Mouse (Mus musculus) mature B cell (primary cell): ENCODE data around the gene AI467606.

ENCODE experiments used
- in situ Hi-C: fragments of 300-500 bp; cut with MboI; formaldehyde crosslinking; loops from 2 replicates; pipeline ENCODE4 v1.14.3; 2019

Gene AI467606

DNA sequence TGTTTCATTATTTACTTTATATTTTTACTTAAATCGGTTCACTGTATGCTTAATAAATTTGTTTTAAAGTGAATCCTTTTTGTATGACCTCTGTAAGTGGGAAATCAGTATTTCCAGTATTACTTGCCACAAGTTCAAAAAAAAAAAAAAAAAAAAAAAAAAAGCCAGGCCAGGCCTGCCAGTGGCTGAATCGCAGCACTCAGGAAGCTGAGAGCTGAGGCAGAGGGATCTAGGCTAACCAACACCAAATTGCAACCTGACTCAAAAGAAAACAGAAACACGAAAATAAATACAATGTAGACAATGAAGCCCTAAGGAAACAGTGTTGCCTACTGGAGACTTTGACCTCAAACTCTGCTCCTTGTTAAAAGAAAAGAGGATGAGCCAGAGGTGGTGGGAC, 2.8 kb downstream of the AI467606 start:
- in situ Hi-C loops, result loop anchor here (5.0 kb wide), 1 partner anchor 67 kb away; the partner anchor contains the start of gene Maz

DNA sequence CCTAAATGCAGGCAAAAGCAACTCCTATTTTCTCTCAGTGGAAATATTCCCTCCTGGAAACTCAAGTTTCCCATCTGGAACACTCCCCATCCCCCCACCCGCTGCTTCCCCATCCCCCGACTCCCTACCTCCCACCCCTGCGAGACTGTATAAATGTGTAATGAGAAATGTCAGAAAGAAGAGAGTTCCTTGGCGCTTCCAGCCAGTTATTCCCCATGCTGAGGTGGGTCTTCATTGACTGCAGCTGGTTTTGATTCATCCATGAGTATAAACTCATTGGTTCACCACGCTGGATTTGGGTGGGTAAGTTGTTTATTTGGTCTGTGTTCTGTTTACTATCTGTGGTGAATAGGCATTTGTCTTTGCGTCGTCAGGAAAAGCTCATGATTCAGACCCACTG, 5.3 kb downstream of the AI467606 start:
- in situ Hi-C loops, result no loop called here

DNA sequence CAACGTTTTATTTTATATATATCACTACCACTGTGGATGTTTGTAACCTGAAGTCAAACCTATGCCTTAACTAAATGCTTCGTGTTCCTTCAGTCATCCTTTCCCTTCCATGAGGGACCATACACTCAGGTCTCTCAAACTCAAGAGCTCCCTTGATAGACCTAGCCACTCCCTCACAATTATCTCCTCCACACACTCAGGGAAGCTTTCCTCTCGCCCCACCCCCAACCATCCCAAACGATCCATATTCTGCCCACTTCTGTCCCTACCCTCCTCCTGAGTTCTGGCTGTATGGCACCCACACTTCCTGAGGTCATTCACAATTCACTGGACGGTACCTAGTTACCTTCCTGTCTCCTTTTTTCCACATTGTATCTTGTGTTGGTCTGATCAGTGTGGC, 7.4 kb downstream of the AI467606 start:
- in situ Hi-C loops, result no loop called here

DNA sequence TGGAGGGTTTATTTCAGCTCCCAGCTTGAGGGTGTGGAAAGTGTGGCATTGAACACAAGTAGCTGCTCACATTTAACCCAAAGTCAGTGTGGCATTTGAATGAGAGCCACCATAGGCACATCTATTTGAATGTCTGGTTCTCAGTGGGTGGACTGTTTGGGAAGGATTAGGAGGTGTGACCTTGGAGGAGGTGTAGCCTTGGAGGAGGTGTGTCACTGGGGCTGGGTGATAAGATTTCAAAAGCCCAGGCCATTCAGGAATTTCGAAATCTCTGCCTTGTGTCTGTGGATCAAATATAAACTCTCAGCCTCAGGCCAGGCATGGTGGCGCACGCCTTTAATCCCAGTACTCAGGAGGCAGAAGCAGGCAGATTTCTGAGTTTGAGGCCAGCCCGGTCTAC, 7.8 kb downstream of the AI467606 start:
- in situ Hi-C loops, result no loop called here

DNA sequence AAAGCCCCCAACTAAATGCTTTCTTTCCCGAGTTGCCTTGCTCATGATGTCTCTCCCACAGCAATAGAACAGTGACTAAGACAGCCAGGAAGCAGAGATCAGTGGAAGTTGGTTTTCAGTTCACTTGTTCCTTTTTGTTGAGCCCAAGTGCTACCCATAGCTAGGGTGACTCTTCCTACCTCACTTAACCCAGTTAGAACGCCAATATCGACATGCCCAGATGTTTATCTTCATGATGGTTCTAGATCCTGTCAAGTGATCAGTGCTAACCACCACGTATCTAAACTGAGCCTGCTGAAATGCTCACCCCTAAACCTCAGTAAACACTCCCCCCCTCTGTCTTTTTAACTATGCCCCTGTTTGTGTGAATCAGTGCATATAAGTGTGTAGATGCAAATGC, 8.4 kb downstream of the AI467606 start:
- in situ Hi-C loops, result no loop called here

DNA sequence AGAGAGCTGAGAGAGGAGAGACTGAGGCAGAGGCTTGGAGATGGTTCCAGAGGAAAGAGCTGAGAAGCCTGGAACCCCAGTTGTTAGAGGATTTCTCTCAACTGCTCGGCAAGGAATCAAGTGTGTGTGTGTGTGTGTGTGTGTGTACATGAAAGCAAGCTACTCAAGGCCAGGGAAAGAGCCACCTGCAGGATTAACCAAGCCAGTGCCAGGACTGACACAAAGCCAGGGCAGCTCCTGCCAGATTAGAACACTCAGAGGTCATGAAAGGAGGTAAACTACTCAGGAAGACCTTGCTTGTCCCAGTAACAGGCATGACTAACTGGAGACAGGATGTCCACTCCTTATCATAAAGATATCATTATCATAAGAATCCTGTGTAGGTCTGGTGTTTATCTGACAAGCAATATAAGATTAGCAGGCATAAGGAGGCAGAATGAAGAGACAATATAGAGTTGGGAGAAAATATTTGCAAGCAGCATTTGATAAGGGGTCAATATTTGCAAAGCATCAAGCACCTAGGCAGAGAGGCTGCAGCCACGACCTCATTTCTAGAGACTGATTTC, 10.4 kb downstream of the AI467606 start:
- in situ Hi-C loops, result no loop called here

DNA sequence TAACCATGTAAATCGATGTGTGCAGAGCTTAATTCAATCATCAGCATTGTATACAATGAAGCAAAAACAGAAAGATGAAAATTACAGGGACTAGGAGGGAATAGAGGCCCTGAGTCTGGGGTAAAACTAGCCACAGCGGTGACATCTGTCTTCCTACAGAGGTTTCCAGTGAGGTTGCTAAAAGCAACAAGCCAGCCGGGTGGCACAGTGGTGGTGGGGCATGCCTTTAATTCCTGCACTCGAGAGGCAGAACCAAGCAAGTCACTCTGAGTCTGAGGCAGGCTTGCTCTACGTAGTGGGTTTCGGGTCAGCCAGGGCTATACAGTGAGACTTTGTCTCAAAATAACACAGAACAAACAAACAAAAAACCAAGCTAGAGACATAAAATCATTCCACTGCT, 11.0 kb downstream of the AI467606 start:
- in situ Hi-C loops, result no loop called here

DNA sequence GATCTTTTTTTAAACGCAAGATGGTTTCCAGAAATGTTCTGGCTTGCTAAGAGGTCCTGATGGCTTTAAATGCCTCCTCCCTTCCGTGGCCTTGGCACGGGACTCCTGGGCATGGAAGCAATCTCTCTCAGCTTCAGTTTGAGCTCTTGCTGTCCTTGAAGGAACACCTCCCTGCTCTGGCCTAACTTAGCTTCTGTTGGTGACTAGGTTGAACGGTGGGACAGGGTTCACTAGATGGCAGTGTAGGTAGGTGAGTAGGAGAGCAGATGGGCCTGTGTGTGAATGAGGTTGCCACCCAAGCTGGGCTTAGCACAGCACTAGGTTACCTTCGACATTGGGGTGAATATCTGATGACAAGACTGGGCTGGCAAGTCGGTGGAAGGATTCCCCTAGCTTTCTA, 12.8 kb downstream of the AI467606 start:
- in situ Hi-C loops, result no loop called here

DNA sequence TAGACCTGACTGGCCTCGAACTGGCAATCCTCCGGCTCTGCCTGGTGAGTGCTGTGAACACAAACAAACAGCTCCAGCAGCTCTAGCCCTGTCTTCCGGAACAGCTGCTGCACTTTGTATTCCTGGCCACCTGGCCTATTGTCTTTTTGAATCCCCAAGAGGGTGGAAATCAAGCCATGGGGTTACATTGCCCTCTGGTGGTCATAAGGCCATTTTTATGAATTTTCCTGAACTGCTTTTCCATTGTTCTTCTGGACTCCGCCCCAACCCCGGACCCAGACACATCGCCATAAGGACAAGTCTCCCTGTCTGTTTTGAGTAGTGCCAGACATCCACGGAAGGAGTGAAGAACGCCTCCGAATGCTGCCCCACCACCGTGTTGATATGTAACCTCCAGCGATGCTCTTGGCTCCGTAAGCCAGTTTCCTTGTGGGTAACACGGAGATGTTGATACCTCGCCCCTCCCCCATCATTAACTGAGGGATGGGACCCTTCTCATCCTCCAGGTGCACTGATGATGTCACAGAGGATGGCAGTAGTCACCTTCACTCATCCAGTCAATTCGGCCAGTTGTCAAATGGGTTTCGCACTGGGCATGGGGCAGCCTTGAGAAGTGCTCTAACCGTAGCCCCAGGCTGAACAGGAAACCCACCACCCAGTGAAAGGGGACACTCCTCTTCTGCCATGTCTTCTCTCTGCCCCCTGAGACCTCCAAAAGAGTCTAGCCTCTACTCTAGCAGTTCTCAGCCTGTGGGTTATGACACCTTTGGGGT, 13.6 kb downstream of the AI467606 start:
- in situ Hi-C loops, result no loop called here

DNA sequence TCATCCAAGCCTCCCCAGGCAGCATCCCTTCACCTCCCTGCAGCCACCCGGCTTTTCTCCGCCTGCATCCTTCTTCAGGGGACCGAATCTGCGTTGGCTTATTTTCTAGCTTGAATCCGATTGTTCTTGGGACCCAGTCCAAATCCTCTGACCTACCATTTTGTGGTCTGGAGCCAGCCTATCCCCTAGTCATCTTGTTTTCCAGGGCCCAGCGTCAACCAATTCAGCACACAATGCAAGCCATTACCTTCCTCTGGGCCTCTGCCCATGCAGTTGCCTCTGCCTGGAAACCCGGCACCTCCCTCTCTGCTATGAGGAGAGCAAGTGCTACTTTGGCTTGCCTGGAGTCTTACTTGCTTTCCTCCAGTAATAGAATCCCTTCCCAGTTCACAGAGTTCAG, 14.4 kb downstream of the AI467606 start:
- in situ Hi-C loops, result no loop called here

DNA sequence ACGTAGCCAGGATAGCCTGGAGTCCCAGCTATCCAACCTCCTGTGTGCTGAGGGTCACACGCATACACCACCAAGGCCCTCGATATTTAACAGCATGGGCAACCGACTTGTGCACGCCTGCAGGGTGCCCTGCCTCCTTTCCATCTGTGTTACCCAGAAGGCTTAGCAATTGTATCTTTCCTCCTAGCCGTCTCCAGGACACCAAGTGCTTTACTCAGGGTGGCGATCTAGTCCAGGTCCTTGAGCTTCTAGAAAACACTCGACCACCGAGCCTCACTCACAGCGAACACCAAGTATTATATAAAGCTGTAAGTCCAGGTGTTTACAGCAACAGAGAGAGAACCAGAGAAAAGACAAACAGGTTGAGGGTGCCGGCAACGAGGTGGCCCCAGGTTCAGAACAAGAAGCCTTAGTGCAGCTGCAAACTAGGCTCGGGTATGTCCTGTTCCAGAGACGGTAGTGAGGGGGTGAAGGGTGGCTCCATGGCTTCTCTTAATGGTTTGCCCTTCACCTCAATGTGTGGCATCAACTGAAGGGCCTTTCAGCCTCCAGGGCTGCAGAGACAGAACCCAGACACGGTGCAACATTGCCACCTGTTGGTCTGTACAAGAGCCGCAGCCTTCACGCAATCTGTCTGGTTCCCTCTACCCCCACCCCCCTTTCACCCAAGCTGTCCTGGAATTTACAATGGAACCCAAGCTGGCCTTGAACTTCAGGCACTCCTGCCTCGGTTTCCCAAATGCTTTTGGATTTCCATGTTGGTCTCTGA, 19.3 kb downstream of the AI467606 start:
- in situ Hi-C loops, result no loop called here

DNA sequence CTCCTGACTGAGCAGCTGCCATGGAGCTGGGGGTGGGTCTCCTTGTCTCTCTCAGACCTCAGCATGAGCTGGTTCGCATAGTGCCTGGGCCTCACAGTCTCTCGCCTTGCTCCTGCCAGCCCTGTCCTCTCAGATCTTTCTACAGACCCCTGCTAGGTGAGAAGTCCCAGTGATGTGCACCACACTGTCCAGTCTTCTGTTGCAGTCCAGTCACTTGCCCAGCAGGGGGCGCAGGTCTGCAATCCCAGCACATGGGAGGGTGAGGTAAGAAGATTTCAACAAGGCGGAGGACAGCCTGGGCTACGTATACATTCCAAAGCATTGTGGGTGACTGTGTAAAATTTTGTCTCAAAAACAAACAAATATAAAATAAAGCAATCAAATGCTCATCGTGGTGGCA, 20.3 kb downstream of the AI467606 start:
- in situ Hi-C loops, result no loop called here

DNA sequence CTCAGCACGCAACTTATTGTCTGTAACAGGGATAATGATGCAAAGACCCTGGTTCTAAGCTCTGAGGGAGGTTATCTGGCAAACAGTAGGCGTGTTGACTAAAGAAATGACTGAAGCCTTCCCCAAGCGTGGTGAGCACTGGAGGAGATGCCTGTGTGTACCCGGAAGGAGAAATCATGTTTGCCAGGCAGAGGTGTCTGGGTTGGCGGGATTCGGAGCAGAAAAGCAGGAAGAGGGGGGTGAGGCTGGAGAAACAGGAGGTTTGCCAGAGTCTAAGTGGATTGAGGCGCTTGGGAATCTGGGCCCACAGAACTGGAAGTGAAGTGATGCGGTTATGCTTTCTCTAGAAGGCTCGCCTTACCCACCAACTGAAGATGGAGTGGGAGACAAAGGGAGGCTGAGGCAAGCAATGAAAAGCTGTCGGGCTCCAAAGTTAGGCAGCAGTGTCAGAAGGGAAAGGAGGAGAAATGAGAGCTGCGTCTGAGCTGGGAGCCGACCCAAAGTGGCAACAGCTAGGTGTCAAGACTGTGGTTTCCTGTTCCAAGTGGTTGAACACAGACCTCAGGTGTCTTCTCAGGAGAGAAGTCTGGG, 21.2 kb downstream of the AI467606 start:
- in situ Hi-C loops, result no loop called here

DNA sequence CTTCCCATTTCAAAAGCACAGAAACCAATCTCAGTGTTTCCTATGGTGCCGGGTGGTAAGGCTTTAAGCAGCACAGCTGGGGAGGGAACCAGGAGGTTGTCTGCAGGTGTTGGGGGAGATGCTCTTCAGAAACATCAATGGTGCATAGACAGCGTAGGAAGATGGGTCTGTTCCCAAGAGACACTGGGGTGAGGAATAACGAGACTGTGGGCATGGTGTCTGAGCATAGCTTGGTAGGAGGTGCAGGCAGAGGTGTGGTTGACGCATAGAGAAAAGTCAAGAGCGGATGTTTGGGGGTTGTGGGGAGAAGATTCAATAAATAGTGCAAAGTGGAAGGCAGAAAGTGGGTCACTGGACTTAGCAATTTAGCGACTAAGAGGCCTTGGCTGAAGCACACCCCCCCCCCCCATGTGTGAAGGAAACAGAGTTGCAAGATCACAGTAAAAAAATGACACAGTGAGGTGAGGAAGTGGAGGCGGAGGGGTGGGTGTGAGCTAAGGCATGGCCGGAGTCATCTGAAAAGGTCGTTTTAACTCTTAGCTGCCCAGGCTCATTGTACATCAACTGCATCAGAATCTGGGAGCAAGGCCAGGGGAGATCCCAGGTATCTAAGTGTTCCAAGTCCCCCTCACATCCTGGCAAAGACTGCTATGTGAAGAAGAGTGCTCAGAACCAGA, 21.9 kb downstream of the AI467606 start:
- in situ Hi-C loops, result no loop called here

DNA sequence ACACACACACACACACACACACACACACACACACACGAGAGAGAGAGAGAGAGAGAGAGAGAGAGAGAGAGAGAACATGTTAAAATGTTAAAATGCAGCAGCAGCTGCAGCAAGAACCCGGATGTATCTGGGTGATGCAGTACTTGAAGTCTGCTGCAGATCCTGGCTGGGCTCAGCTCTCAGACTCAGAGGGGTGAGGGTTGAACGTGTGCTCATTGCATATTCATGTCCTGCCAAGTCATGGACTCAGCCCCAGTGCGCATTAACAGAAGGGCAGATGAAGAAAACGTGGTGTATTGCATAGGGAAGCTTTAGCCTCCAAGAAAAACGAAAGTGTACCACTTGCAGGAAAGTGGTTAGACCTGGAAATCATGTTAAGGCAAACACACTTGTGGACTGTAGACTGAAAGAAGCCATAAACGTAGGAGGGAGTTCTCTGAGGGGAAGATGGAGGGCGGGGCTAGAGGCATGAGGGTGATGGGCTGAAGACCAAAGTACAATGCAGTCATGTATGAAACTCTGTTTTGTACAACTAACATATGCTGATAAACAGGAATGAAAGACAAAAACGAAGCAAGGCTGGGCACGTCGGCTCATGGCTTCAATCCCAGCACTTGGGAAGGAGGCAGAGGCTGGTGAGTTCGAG, 22.6 kb downstream of the AI467606 start:
- in situ Hi-C loops, result no loop called here

DNA sequence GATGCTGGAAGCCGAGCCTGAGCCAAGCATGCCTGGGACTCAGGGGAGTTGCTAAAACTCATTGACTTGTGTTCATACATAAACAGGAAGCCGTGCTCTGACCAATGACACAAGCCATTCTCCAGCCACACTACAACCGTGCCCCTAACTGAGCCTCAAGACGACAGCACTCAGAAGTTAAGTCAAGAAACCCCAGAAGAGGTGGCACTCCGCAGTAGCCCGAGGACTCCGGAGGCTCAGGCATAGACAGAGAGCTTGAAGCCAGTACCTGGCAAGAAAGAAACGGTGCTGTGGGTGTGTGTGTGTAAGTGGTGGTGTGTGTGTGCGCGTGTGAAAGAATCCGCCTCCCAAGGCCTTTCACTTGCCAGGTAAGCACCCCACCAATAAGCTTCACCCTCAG, 23.8 kb downstream of the AI467606 start:
- in situ Hi-C loops, result loop anchor here (5.0 kb wide), 1 partner anchor 283 kb away; the partner anchor contains the start of gene 4930451I11Rik

DNA sequence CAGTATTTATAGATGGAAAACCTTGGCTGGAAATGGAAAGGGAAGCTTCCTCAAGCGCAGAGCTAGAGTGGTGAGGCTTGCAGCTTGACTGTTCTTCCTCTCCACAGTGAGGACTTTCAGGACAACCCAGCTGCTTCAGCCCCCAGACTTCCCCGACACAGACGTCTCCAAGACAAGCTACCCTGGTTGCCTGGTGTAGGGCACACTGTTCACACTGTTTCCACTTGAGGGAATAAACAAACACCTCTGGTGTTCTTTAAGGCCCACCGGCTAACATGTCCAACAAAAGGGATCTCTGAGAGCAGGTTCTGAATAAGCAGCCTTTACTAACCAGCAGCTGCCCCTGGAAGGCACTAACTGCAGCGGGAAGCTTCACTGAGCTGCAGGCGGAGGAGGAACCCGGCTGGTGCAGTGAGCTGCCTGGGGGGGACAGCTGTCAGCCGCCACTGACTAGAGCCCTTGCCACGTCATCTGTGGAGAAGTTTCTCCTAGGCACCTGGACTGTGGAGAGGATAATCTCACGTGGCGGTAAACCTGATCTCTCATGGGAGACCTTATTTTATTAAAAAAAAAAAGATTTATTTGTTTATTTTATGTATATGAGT, 25.3 kb downstream of the AI467606 start:
- in situ Hi-C loops, result loop anchor here (5.0 kb wide), 1 partner anchor 284 kb away; the partner anchor contains the start of gene 4930451I11Rik

DNA sequence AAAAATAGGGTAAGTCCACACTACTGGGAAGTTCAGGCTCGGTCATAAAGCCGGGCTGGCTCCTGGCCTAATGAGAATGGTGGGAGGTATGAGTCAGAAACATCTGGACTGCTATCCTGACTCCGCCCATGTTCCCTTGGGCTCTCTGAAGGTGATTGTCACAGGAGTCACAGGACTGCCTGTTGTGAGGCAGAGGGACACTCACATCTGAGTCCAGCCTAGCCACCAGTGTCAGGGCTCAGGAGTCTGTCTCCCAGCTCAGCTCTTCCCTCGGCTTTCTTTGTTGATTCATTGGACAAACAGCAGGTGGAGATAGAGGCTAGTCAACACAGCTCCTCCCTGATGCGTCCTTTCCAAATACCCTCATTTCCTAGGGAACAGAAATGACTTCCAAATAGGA, 26.8 kb downstream of the AI467606 start:
- in situ Hi-C loops, result loop anchor here (5.0 kb wide), 1 partner anchor 286 kb away; the partner anchor contains the start of gene 4930451I11Rik

DNA sequence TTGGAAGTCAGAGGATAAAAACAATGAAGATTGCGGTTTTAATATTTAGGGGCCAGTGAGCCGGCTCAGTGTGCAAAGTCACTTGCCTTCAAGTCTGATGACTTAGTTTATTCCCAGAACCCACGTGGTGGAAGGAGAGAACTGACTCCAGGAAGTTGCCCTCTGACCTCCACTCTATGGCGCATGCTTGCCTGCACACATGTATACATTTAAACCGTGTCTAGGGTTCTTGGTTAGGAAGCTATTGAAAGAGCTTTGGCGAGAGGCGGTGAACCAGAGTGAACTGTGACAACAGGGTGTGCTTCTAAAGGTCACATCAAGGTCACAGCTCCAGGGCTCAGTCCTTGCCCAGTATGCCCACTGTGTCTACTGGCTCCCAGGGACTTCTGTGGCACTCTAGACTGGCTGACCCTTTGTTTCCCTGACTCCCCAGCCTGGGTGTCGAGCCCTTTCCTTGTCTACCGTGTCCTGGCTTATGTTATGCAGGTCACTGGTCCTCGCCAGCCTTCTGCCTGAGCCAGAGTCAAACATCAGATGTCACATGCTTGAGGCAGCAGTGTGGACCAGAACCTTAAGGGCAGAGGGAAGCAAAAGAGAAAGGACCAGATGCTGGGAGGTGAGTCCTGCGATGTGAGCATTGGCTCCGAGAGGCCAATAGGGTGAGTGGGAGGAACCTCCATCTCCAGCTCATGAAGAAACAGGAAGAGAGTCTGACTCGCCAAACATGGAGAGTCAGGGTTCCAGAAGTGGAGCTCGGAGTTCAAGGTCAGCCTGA, 27.7 kb downstream of the AI467606 start:
- in situ Hi-C loops, result loop anchor here (5.0 kb wide), 1 partner anchor 287 kb away; the partner anchor contains the start of gene 4930451I11Rik
